Mouse (Mus musculus): Measurements from ENCODE around the gene Nr1d1. TPM values are rescaled to one million over a fixed set of nuclear protein-coding genes. Genes with fewer than 3 reads are reported as not detected.
A peak's percentile ranks its signal among the peaks of the same experiment; 100 is the strongest.

The Nr1d1 gene
- total RNA-seq, 2 experiments from 2014 or later = 56.3 to 152 TPM

DNA sequence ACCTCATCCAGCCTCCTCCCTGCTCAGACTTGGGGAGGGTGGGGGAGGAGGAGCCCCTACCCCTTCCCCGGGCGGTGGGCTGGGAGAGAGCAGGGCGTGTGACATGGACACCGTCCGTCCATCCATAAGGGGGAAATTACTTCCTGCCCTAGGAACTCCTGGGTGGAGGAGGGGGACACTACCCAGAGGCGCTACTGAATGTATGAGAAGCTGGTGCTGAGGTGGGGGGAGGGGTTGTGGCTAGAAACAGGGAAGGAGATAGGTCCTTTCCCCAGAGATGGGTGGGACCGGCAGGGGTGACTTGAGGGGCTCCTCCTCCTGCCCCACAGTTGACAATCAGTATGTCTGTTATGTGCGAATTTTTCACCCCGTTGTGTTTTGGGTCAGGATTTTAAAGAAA lies 7.9 kb downstream of the Nr1d1 start:
- no peak for TF ChIP-seq CTCF (IDR thresholded peaks at IDR 0.05)
- Histone ChIP-seq H3K4me3 (0 out of 2 replicates have a peak overlapping the region, but pooled peaks have one; percentile 7), H3K27ac (peak overlapping the region; percentile 100)
- intact Hi-C loops (cut with DNase I) = no loop called here
- peak; percentile 71 for DNase-seq

- intact Hi-C loops (cut with DNase I) = no loop called here
- peak overlapping the region; percentile 100 for H3K27ac ChIP-seq
These were observed 8.3 kb downstream of the Nr1d1 start for GRCm38 (mm10) chr11:98766816-98767215.

GRCm38 (mm10) chr11:98766346-98766745 lies 8.8 kb downstream of the Nr1d1 start:
- intact Hi-C loops (cut with DNase I) = no loop called here
- DNase-seq = peak; percentile 54
- no peak overlapping the region for H3K4me3 ChIP-seq
- no peak for TF ChIP-seq CTCF (IDR thresholded peaks at IDR 0.05)
- H3K27ac ChIP-seq = peak overlapping the region; percentile 100

More at GRCm38 (mm10) chr11:98766816-98767215, 8.3 kb downstream of the Nr1d1 start:
- H3K4me3 ChIP-seq = no peak overlapping the region
- TF ChIP-seq CTCF (IDR thresholded peaks at IDR 0.05) = no peak
- DNase-seq = peak; percentile 60

- Histone ChIP-seq H3K4me3 (peak overlapping the region; percentile 26), H3K27ac (peak overlapping the region; percentile 82)
- intact Hi-C loops (cut with DNase I) = no loop called here
- peak; percentile 77 for DNase-seq
- TF ChIP-seq CTCF (IDR thresholded peaks at IDR 0.05) = no peak
These were observed 9.5 kb downstream of the Nr1d1 start for GRCm38 (mm10) chr11:98765421-98766309.

GRCm38 (mm10) chr11:98764746-98765145 lies 10.4 kb downstream of the Nr1d1 start:
- TF ChIP-seq CTCF (IDR thresholded peaks at IDR 0.05) = no peak
- no peak for DNase-seq
- Histone ChIP-seq H3K4me3 (no peak overlapping the region), H3K27ac (peak overlapping the region; percentile 82)
- intact Hi-C loops (cut with DNase I) = no loop called here

- H3K27ac ChIP-seq = peak overlapping the region; percentile 82
- no peak for TF ChIP-seq CTCF (IDR thresholded peaks at IDR 0.05)
- intact Hi-C loops (cut with DNase I) = no loop called here
- no peak for DNase-seq
- no peak overlapping the region for H3K4me3 ChIP-seq
These were observed 11.0 kb downstream of the Nr1d1 start for GRCm38 (mm10) chr11:98764091-98764490.

GRCm38 (mm10) chr11:98763502-98763861 lies 11.7 kb downstream of the Nr1d1 start:
- no peak for TF ChIP-seq CTCF (IDR thresholded peaks at IDR 0.05)
- Histone ChIP-seq H3K27ac (peak overlapping the region; percentile 56), H3K4me3 (no peak overlapping the region)
- intact Hi-C loops (cut with DNase I) = no loop called here
- DNase-seq = peak; percentile 30

DNA sequence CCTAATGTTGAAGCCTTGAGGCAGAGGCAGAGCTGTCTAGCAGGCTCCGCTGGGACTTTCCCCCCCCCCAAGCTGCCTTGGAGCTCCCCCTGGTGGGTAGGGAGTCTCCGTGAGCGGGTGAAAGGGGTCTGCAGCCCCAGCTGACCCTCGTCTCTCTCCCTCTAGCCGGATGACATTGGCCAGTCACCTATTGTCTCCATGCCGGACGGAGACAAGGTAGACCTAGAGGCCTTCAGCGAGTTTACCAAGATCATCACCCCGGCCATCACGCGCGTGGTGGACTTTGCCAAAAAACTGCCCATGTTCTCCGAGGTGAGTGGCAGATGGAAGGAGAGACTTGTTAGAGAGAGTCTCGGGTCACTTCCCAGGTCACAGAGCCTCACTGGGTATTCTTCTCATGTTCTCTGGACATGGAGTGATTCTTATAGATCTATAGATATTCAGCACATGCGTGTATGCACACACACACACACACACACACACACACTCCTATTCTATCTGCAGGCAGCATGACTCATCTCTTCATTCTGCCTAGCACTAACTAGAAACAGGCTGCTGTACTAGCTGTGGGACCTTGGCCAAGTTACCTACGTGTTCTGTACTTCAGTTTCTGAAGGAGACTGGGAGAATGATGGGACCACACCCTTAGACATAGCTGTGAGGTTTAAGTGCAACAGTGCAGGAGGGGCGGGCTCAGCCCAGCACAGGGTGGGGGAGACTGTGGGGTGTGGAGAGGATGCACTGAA lies 12.2 kb downstream of the Nr1d1 start:
- peak; percentile 51 for DNase-seq
- peak overlapping the region; percentile 56 for H3K27ac ChIP-seq
- peak; percentile 66 for TF ChIP-seq CTCF (IDR thresholded peaks at IDR 0.05)
- intact Hi-C loops (cut with DNase I) = no loop called here
- H3K4me3 ChIP-seq = no peak overlapping the region

DNA sequence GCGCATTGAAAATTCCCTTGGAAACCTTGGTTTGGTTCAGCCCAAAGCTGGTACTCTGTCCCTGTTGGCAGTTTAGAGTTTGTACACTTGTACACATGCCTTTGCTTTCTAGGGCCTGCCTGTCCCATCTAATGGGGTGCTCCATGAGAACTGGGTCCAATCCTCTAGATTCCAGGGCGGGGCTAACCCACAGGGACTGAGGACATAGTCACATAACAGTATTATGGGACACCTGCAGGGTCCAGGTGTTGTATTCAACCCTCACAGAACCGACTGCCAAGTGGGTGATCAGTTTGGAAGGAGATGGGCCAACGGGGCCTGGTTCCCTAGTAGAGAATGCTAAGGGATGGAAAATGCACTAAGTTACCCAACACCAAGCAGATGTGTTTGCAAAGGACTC lies 13.2 kb downstream of the Nr1d1 start:
- peak overlapping the region; percentile 48; the same call in 1 of the 2 replicates for H3K27ac ChIP-seq
- no peak for TF ChIP-seq CTCF (IDR thresholded peaks at IDR 0.05)
- intact Hi-C loops (cut with DNase I) = no loop called here
- no peak overlapping the region for H3K4me3 ChIP-seq
- DNase-seq = no peak

DNA sequence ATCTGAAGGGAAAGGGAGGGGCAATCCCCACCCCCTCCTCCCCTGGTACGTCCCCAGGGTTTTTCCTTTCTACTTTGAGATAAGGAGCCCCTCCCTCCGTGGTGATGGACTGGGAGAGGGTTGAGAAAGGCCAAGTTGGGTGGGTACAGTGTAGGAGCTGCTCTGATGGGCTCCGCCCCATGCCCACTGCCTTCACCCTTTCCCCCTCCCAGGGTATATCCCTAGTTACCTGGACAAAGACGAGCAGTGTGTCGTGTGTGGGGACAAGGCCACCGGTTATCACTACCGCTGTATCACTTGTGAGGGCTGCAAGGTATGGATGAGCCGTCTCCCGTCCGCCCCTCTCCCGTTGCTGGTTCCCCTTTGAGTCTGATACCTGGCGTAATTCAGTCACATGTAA lies 18.4 kb downstream of the Nr1d1 start:
- DNase-seq = no peak
- H3K4me3 ChIP-seq = no peak overlapping the region
- no peak for TF ChIP-seq CTCF (IDR thresholded peaks at IDR 0.05)
- no peak overlapping the region for H3K27ac ChIP-seq
- intact Hi-C loops (cut with DNase I) = no loop called here

DNA sequence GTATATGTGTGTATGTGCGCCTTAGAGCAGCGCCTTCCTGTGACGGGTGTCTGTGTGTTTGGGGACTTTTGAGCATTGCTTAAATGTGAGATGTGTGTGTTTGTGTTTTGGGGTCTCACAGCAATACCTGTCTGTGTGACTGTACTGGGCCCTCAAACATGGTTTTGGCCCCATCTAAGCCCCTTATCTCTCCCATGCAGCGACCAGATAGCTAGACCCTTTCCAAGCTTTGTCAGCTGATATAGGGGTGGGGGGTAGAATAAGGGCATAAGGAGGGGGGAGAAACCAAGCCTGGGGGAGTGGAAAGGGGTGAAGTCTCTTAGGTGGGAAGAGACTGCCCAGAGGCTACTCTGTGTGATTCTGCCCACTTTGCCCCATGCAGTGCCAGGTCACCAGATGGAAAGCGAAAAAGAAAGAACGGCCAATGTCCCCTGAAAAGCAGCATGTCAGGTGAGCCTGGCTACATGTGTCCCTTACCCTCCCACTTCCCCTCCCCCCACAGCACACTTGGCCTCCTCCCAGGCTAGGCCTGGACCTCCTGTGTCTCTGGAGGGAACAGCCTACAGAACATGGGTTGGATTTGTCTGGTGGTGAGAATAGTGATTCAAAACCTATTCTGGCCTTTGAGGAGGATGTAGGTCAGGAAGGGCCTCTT lies 19.3 kb downstream of the Nr1d1 start:
- intact Hi-C loops (cut with DNase I) = no loop called here
- no peak overlapping the region for H3K4me3 ChIP-seq
- peak overlapping the region; percentile 100 for H3K27ac ChIP-seq
- peak; percentile 34 for DNase-seq
- TF ChIP-seq CTCF (IDR thresholded peaks at IDR 0.05) = no peak

- intact Hi-C loops (cut with DNase I) = no loop called here
- H3K4me3 ChIP-seq = peak overlapping the region; percentile 44
- peak; percentile 89 for TF ChIP-seq CTCF (IDR thresholded peaks at IDR 0.05)
- DNase-seq = peak; percentile 84
- peak overlapping the region; percentile 100 for H3K27ac ChIP-seq
These were observed 20.4 kb downstream of the Nr1d1 start for GRCm38 (mm10) chr11:98754621-98755181.
